Mouse (Mus musculus): ENCODE measurements at regions not wholly inside any gene's neighbourhood (a gene's known extent, or its start where the extent isn't known, plus 50 kb on each side); places are given as distances from the start of the nearest gene placed in this dataset.

DNA sequence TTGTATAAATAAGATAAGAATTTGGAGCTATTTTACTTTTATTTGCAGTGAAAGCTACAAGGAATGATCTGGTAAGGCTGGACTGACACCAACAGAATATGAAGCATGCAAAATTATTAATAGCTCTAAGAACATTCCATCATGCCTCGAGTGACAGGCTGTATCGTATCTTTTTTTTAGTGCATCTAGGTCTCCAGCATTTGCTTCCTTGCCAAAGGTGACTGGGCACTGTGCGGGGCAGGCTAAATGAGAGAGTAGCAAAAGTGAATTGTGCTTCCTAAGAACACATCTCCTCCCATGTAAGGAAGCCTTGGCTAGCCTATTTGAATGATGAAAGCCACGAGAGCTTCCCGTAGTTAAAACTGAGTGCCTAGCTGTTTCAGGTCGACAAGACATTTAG lies 261.5 kb upstream of the Ndst3 start:
- Histone ChIP-seq H3K4me3 (ENCODE audit: insufficient read depth, poor library complexity, severe bottlenecking) (no peak overlapping the region), H3K79me2 (ENCODE audit: control insufficient read depth, insufficient read depth) (no peaks in the 10 kb centered on the region), H3K36me3 (ENCODE audit: control insufficient read depth, insufficient read depth) (no peaks in the 10 kb centered on the region), H3K79me3 (ENCODE audit: low read depth) (no peaks in the 10 kb centered on the region), H3ac (ENCODE audit: control insufficient read depth, insufficient read length, low read depth) (no peak overlapping the region), H3K27me3 (ENCODE audit: control insufficient read depth, insufficient read depth, insufficient read length) (no peaks in the 10 kb centered on the region)
- no peak for TF ChIP-seq MYOG (IDR thresholded peaks at IDR 0.05; ENCODE audit: control insufficient read depth, extremely low read depth, insufficient read length)
- no peak for TF ChIP-seq MYOD1 (IDR thresholded peaks at IDR 0.05; ENCODE audit: control insufficient read depth, insufficient read length, low read depth)
- no peak for TF ChIP-seq FOSL1 (IDR thresholded peaks at IDR 0.05; ENCODE audit: insufficient read depth, low read length, poor library complexity, severe bottlenecking)
- TF ChIP-seq CEBPB (IDR thresholded peaks at IDR 0.05; ENCODE audit: low read depth): no peak
- TF ChIP-seq MAX (IDR thresholded peaks at IDR 0.05): no peak
- TF ChIP-seq USF1 (IDR thresholded peaks at IDR 0.05; ENCODE audit: low read depth): no peak

DNA sequence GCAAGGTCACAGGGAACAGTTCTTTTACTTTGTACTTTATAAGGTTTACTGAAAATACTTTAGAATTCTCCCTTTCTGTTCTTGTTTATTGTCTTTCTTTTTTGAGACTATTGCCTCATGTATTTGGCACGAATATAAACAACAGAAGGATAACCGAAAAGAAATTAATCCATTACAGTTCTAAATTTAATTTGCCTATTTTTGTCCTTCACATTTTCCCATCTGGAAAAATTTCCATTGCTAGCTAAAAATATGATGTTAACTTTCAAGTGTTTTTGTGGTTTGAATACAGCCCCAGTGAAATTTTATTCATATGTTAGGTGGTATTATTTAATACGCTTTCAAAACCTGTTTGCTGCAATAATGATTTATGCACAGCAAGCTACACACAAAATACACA lies 276.7 kb upstream of the Ndst3 start:
- Histone ChIP-seq H3ac (ENCODE audit: control insufficient read depth, insufficient read length, low read depth) (no peak overlapping the region), H3K27me3 (ENCODE audit: control insufficient read depth, insufficient read depth, insufficient read length) (no peaks in the 10 kb centered on the region), H3K79me2 (ENCODE audit: control insufficient read depth, insufficient read depth) (no peaks in the 10 kb centered on the region), H3K79me3 (ENCODE audit: low read depth) (no peaks in the 10 kb centered on the region), H3K36me3 (ENCODE audit: control insufficient read depth, insufficient read depth) (no peaks in the 10 kb centered on the region), H3K4me3 (ENCODE audit: insufficient read depth, poor library complexity, severe bottlenecking) (no peak overlapping the region)
- TF ChIP-seq MYOG (IDR thresholded peaks at IDR 0.05; ENCODE audit: control insufficient read depth, extremely low read depth, insufficient read length) (no peak), MAX (IDR thresholded peaks at IDR 0.05) (no peak), CTCF (IDR thresholded peaks at IDR 0.05; ENCODE audit: control insufficient read depth, insufficient read depth, insufficient read length) (no peak), MYOD1 (IDR thresholded peaks at IDR 0.05; ENCODE audit: control insufficient read depth, insufficient read length, low read depth) (no peak), FOSL1 (IDR thresholded peaks at IDR 0.05; ENCODE audit: insufficient read depth, low read length, poor library complexity, severe bottlenecking) (no peak), CEBPB (IDR thresholded peaks at IDR 0.05; ENCODE audit: low read depth) (no peak), USF1 (IDR thresholded peaks at IDR 0.05; ENCODE audit: low read depth) (no peak)

- TF ChIP-seq MYOG (IDR thresholded peaks at IDR 0.05; ENCODE audit: control insufficient read depth, extremely low read depth, insufficient read length): no peak
- Histone ChIP-seq H3K4me3 (ENCODE audit: insufficient read depth, poor library complexity, severe bottlenecking) (no peak overlapping the region), H3K36me3 (ENCODE audit: control insufficient read depth, insufficient read depth) (no peaks in the 10 kb centered on the region), H3K79me3 (ENCODE audit: low read depth) (no peaks in the 10 kb centered on the region), H3K27me3 (ENCODE audit: control insufficient read depth, insufficient read depth, insufficient read length) (no peaks in the 10 kb centered on the region), H3ac (ENCODE audit: control insufficient read depth, insufficient read length, low read depth) (no peak overlapping the region), H3K79me2 (ENCODE audit: control insufficient read depth, insufficient read depth) (no peaks in the 10 kb centered on the region)
Observed at GRCm38 (mm10) chr3:123972367-123972766, 281.7 kb upstream of the Ndst3 start.

DNA sequence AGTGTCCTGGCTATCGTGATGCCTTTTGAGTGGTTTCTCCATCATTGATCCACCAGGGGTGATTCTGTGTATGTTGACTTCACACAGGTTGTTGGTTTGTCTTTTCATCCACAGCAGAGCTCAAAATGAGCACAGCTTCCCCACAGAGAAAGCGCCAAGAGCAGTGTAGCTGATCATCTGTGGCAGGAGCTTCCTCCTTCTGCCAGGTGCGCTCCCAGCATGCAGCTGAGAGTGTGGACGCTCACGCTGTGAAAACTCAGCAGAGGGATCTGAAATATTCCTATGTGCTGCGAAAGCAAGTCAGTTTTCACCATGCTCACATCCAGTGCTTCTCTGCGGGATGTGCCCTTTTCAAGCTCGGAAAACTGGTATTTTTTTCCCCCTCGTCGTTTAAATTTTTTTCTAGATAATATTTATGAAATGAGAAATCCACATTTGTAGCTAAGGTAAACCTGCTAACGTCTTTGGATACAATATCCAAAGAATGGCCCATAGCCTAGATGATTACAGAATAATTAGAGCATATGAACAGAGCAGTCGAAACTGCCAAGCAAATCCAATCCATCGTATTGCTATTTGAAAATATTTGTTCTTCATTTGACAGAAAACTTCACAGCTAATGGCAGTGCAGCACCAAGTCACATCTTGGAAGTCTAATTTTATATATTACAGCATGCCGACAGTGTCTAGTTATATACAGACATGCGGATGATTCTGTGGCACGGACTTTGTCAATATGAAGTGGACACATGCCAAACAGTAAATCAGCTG lies 283.3 kb upstream of the Ndst3 start:
- no peaks in the 10 kb centered on the region for H3K79me2 ChIP-seq (ENCODE audit: control insufficient read depth, insufficient read depth)
- no peak overlapping the region for H3K4me3 ChIP-seq (ENCODE audit: insufficient read depth, poor library complexity, severe bottlenecking)
- no peak overlapping the region for H3ac ChIP-seq (ENCODE audit: control insufficient read depth, insufficient read length, low read depth)
- no peak for TF ChIP-seq CEBPB (IDR thresholded peaks at IDR 0.05; ENCODE audit: low read depth)
- H3K36me3 ChIP-seq (ENCODE audit: control insufficient read depth, insufficient read depth): no peaks in the 10 kb centered on the region
- H3K27me3 ChIP-seq (ENCODE audit: control insufficient read depth, insufficient read depth, insufficient read length): no peaks in the 10 kb centered on the region
- H3K79me3 ChIP-seq (ENCODE audit: low read depth): no peaks in the 10 kb centered on the region

- no peak overlapping the region for H3K4me3 ChIP-seq (ENCODE audit: insufficient read depth, poor library complexity, severe bottlenecking)
- no peak overlapping the region for H3ac ChIP-seq (ENCODE audit: control insufficient read depth, insufficient read length, low read depth)
- H3K36me3 ChIP-seq (ENCODE audit: control insufficient read depth, insufficient read depth): no peaks in the 10 kb centered on the region
- no peak for TF ChIP-seq CEBPB (IDR thresholded peaks at IDR 0.05; ENCODE audit: low read depth)
- TF ChIP-seq MAX (IDR thresholded peaks at IDR 0.05): no peak
- TF ChIP-seq USF1 (IDR thresholded peaks at IDR 0.05; ENCODE audit: low read depth): no peak
- no peak for TF ChIP-seq CTCF (IDR thresholded peaks at IDR 0.05; ENCODE audit: control insufficient read depth, insufficient read depth, insufficient read length)
- no peak for TF ChIP-seq MYOD1 (IDR thresholded peaks at IDR 0.05; ENCODE audit: control insufficient read depth, insufficient read length, low read depth)
- no peaks in the 10 kb centered on the region for H3K79me3 ChIP-seq (ENCODE audit: low read depth)
- no peaks in the 10 kb centered on the region for H3K79me2 ChIP-seq (ENCODE audit: control insufficient read depth, insufficient read depth)
- no peaks in the 10 kb centered on the region for H3K27me3 ChIP-seq (ENCODE audit: control insufficient read depth, insufficient read depth, insufficient read length)
Observed at GRCm38 (mm10) chr3:123976475-123976874, 285.8 kb upstream of the Ndst3 start.

- Histone ChIP-seq H3K79me3 (ENCODE audit: low read depth) (no peaks in the 10 kb centered on the region), H3ac (ENCODE audit: control insufficient read depth, insufficient read length, low read depth) (no peak overlapping the region), H3K27me3 (ENCODE audit: control insufficient read depth, insufficient read depth, insufficient read length) (no peaks in the 10 kb centered on the region), H3K79me2 (ENCODE audit: control insufficient read depth, insufficient read depth) (no peaks in the 10 kb centered on the region), H3K36me3 (ENCODE audit: control insufficient read depth, insufficient read depth) (no peaks in the 10 kb centered on the region), H3K4me3 (ENCODE audit: insufficient read depth, poor library complexity, severe bottlenecking) (no peak overlapping the region)
- TF ChIP-seq MAX (IDR thresholded peaks at IDR 0.05) (no peak), MYOD1 (IDR thresholded peaks at IDR 0.05; ENCODE audit: control insufficient read depth, insufficient read length, low read depth) (no peak), FOSL1 (IDR thresholded peaks at IDR 0.05; ENCODE audit: insufficient read depth, low read length, poor library complexity, severe bottlenecking) (no peak), MYOG (IDR thresholded peaks at IDR 0.05; ENCODE audit: control insufficient read depth, extremely low read depth, insufficient read length) (no peak), CEBPB (IDR thresholded peaks at IDR 0.05; ENCODE audit: low read depth) (no peak), CTCF (IDR thresholded peaks at IDR 0.05; ENCODE audit: control insufficient read depth, insufficient read depth, insufficient read length) (no peak), USF1 (IDR thresholded peaks at IDR 0.05; ENCODE audit: low read depth) (no peak)
Observed at GRCm38 (mm10) chr3:123977168-123977567, 286.5 kb upstream of the Ndst3 start.
